Mouse (Mus musculus) right cerebral cortex, postnatal 14 days (tissue): Measurements from ENCODE around the gene Sox8.
A peak's percentile ranks its signal among the peaks of the same experiment; 100 is the strongest.

Source experiments
- DNase-seq: peaks from one replicate; pipeline ENCODE4 v3.0.0; 2022

The Sox8 gene

GRCm38 (mm10) chr17:25570648-25571452 lies at the start of gene Sox8:
Sox8 (minus strand) TSS chr17:25570686.
- peak; percentile 86 for DNase-seq

GRCm38 (mm10) chr17:25618508-25619056 lies 48.1 kb upstream of the Sox8 start:
- peak; percentile 54 for DNase-seq

GRCm38 (mm10) chr17:25614723-25615510 lies 44.4 kb upstream of the Sox8 start:
- no peak for DNase-seq

- DNase-seq: no peak
Observed at GRCm38 (mm10) chr17:25613323-25613722, 42.8 kb upstream of the Sox8 start.

GRCm38 (mm10) chr17:25612537-25612936 lies 42.1 kb upstream of the Sox8 start:
- no peak for DNase-seq

- peak; percentile 54 for DNase-seq
Observed at GRCm38 (mm10) chr17:25610151-25610550, 39.7 kb upstream of the Sox8 start.

- DNase-seq: no peak
Observed at GRCm38 (mm10) chr17:25609506-25609828, 39.0 kb upstream of the Sox8 start.

GRCm38 (mm10) chr17:25608821-25609505 lies 38.5 kb upstream of the Sox8 start:
- no peak for DNase-seq

GRCm38 (mm10) chr17:25608137-25608785 lies 37.8 kb upstream of the Sox8 start:
- DNase-seq: no peak

GRCm38 (mm10) chr17:25604234-25604633 lies 33.7 kb upstream of the Sox8 start:
- no peak for DNase-seq

- DNase-seq: no peak
Observed at GRCm38 (mm10) chr17:25602366-25602765, 31.9 kb upstream of the Sox8 start.

- DNase-seq: no peak
Observed at GRCm38 (mm10) chr17:25597537-25597936, 27.1 kb upstream of the Sox8 start.

GRCm38 (mm10) chr17:25595495-25595894 lies 25.0 kb upstream of the Sox8 start:
- no peak for DNase-seq

GRCm38 (mm10) chr17:25593411-25594261 lies 23.1 kb upstream of the Sox8 start:
- DNase-seq: no peak

GRCm38 (mm10) chr17:25592336-25592735 lies 21.9 kb upstream of the Sox8 start:
- DNase-seq: no peak

- no peak for DNase-seq
Observed at GRCm38 (mm10) chr17:25590985-25591384, 20.5 kb upstream of the Sox8 start.

- DNase-seq: no peak
Observed at GRCm38 (mm10) chr17:25590068-25590467, 19.6 kb upstream of the Sox8 start.

- DNase-seq: no peak
Observed at GRCm38 (mm10) chr17:25584646-25585045, 14.2 kb upstream of the Sox8 start.

- no peak for DNase-seq
Observed at GRCm38 (mm10) chr17:25583858-25584257, 13.4 kb upstream of the Sox8 start.

GRCm38 (mm10) chr17:25583099-25583498 lies 12.6 kb upstream of the Sox8 start:
- DNase-seq: no peak

GRCm38 (mm10) chr17:25582076-25582475 lies 11.6 kb upstream of the Sox8 start:
- DNase-seq: no peak
